Mouse (Mus musculus): ENCODE measurements at regions not wholly inside any gene's neighbourhood (a gene's known extent, or its start where the extent isn't known, plus 50 kb on each side); places are given as distances from the start of the nearest gene placed in this dataset.
"Not testable (repeated sequence)": the region's sequence is repeated elsewhere in the genome, so short reads cannot be mapped to it uniquely, and the experiment has no call there.

- no peak for DNase-seq (ENCODE audit: low spot score in 2 of 2)
Measured at GRCm38 (mm10) chr4:67141896-67142295, 314.5 kb downstream of the Tlr4 start.

- no peak for DNase-seq (ENCODE audit: low spot score in 2 of 2)
Measured at GRCm38 (mm10) chr4:67148521-67148920, 321.1 kb downstream of the Tlr4 start.

DNA sequence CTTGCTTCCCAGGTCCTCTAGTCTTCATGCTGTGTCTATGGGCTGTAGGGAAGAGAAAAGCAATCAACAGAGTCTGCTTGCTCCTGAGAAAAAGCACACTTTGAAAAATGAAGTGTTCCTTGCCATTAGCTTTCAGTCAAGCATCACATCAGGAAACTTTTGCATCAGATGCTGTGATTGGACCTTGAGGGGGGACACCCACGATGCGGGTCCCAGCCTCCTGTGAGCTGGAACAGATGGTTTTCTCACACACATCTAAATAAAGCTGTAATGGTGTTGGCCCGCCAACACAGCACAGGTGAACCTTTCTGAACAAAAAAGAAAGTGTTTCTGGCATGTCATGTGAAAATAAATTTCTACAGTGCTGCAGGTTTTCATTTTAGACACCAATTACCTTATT lies 335.3 kb downstream of the Tlr4 start:
- DNase-seq (ENCODE audit: low spot score in 2 of 2), result no peak

DNA sequence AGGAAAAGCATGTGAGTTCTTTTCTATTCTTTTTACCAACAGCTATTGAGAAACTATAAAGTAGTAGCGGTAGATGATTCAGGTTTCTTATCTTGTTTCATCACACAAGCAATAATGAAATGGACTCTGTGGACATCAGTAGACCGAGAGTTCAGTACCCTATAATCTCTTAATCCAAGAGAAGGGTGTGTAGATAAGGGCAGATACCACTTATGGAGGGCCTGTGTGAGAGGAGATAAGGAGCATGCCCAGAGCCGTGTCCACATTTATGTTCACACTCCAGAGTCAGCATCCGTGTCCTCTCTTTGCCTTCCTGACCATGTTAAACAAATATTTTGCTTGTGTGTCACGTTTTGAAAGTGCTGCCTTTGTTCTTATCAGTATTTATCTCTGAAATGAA lies 340.3 kb downstream of the Tlr4 start:
- no peak for DNase-seq (ENCODE audit: low spot score in 2 of 2)

DNA sequence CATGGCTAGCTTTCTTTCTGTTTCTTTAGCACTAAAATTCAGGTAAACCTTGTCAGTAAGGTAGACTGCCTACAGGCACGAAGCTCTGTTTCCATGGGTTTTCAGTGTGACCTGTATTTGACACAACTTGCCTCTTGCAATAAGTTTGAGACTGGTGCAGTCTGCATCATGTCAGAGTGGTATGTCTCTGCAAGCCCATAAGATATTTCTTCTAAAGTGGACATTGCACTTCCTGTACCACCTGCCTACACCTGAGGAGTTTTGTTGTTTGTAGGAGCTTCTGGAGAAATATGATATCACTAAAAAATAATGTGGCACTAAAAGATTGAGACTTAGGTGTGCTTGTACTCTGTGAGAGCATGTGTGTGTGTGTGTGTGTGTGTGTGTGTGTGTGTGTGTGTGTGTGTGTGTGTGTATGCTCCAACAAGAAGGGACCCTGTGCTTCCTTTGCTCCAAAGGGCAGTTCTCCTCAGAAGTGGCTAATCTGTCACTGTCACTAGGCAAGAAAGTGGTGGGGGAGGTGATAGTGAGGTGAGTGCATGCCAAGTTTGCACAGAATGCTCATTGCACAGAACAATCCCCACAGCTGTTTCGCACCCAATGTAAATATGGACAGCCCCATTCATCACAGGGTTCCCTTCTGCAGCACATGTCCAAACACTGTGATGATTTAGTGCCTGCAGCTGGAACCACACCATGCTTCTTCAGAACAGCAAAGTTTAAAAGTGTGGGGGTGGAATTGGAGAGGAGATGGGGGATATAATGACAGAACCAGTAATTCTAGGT lies 360.5 kb downstream of the Tlr4 start:
- DNase-seq (ENCODE audit: low spot score in 2 of 2), result no peak

DNA sequence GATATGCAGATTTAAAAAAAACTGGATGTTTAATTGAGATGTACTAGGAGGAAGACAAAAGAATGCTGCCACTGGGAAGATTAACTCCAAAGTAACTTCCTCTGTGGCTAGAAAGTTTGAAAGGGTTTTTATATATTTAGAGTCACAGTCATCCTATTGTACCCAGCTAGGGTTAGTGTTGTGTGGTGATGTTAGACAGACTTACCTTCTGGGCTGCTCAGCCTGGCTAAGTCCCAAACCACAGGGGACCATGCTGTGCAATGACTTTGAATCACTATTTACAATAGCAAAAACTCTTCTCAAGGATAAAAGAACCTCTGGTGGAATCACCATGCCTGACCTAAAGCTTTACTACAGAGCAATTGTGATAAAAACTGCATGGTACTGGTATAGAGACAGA lies 363.2 kb downstream of the Tlr4 start:
- no peak for DNase-seq (ENCODE audit: low spot score in 2 of 2)

- DNase-seq (ENCODE audit: low spot score in 2 of 2), result no peak
Measured at GRCm38 (mm10) chr4:67194425-67194824, 367.0 kb downstream of the Tlr4 start.

- DNase-seq (ENCODE audit: low spot score in 2 of 2), result no peak
Measured at GRCm38 (mm10) chr4:67196907-67197306, 369.5 kb downstream of the Tlr4 start.

- peak; percentile 37 to 45 for DNase-seq (ENCODE audit: low spot score in 2 of 2)
Measured at GRCm38 (mm10) chr4:67208406-67208805, 381.0 kb downstream of the Tlr4 start.

DNA sequence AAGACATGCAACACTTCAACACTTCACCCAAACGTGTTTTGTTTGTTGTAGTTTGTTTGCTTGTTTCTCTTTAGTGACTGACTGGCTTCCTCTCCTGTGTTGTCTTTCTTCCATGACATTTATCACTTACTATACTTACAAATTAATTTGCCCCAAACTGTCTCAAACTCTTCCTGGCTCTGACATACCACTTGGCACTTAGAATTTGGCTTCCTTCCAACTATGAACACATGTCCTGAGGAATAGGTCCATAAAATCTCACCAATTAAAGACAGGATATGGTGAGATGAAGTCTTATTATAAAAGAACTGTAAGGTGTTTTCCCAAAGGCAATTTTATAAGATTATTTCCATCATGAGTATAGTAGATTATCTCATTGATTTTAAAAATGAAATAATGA lies 386.0 kb downstream of the Tlr4 start:
- DNase-seq (ENCODE audit: low spot score in 2 of 2), result no peak

GRCm38 (mm10) chr4:67224533-67224932 lies 397.1 kb downstream of the Tlr4 start:
- no peak for DNase-seq (ENCODE audit: low spot score in 2 of 2)

GRCm38 (mm10) chr4:67229214-67229613 lies 401.8 kb downstream of the Tlr4 start:
- DNase-seq (ENCODE audit: low spot score in 2 of 2), result no peak

- DNase-seq (ENCODE audit: low spot score in 2 of 2), result no peak
Measured at GRCm38 (mm10) chr4:67273553-67273952, 446.2 kb downstream of the Tlr4 start.

GRCm38 (mm10) chr4:67301020-67301419 lies 473.6 kb downstream of the Tlr4 start:
- no peak for DNase-seq (ENCODE audit: low spot score in 2 of 2)

DNA sequence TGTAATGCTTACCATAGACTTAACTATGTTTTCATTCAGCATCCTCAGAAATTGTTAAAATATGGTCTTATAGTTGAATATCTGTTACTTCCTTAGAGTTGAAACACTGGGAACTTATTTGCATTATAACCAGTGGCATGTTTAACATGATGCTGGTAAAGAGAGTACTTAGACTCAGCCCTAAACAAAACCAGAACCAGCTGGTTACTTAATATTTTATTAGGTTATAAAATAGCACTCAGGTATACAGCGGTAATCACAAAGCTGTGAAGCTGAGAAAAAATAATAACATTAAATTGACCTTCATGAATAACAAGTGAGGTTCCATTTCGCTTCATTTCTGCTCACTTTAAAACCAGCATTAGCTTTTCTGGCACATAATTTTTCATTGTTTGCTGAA lies 474.4 kb downstream of the Tlr4 start:
- no peak for DNase-seq (ENCODE audit: low spot score in 2 of 2)

DNA sequence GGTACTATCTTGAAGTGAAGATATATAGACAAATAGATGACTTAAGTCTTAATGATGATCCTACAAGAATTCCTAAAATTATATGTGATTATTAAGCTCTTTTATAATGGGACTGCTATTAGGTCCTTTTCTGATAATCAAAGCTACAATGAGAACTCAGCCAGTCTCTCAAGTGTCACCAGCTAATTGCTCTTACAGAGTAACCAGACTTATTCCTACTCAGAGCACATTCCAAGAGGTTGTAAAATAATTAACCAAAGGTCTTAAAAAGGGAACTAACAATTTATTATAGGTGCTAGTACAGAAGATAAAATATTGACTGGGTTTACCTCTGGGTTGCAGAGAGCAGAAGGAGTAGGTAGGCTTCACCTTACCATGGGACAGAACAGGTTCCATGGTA lies 492.7 kb downstream of the Tlr4 start:
- DNase-seq (ENCODE audit: low spot score in 2 of 2), result not testable (repeated sequence)
